In genomic region chr19:47822143-47822796, GRCm38 (mm10) we compare ENCODE assay signal across 10 mouse cellular contexts. TPM values are rescaled to one million over a fixed set of nuclear protein-coding genes. Genes with fewer than 3 reads are reported as not detected.
A peak's percentile ranks its signal among the peaks of the same experiment; 100 is the strongest.
DNase-seq lines count a peak whose midpoint lies in the region; ATAC-seq and TF ChIP-seq lines count a peak whose summit lies in the region.
"Had no signal": no experiment of that assay in that cellular context is flagged by ENCODE, and none has a peak within 500 bp of the region (broad histone marks: within the 10 kb centered on the region; RNA-seq: fewer than 3 reads in every experiment).

No protein-coding gene starts in this region.

- no peaks in the 10 kb centered on the region for H3K36me3 ChIP-seq in limb, embryonic 12.5 days
- H3K36me3 ChIP-seq: liver, embryonic 13.5 days had no signal

- peak; percentile 25 for DNase-seq in heart, postnatal 4 days
- no peak for DNase-seq in heart, adult 18-20 months
- DNase-seq in 3T3-L1 (ENCODE audit: low read depth, low spot score) (peak; percentile 82), NIH3T3 (ENCODE audit: low read depth) (peak; percentile 73)
- DNase-seq in gastrocnemius, adult 2 months: no peak
- DNase-seq: cerebellum, adult 2 months; liver, embryonic 13.5 days had no signal

- no peaks in the 10 kb centered on the region for H3K9me3 ChIP-seq in limb, embryonic 12.5 days
- H3K9me3 ChIP-seq: liver, embryonic 13.5 days had no signal

- peaks cover 11% of the 10 kb centered on the region for H3K27me3 ChIP-seq in limb, embryonic 12.5 days

- no peak overlapping the region for H3K4me3 ChIP-seq in limb, embryonic 12.5 days (replicated peaks)
- no peak overlapping the region for H3K4me3 ChIP-seq in gastrocnemius, adult 2 months
- H3K4me3 ChIP-seq: liver, embryonic 13.5 days had no signal

- intact Hi-C loops in gastrocnemius, adult 2 months (cut with DNase I): no loop called here

- H3K4me2 ChIP-seq in limb, embryonic 12.5 days: peak overlapping the region; percentile 2; the same call in 1 of the 2 replicates
- H3K4me2 ChIP-seq: liver, embryonic 13.5 days had no signal

- H3K4me1 ChIP-seq in limb, embryonic 12.5 days (replicated peaks): peaks cover 12% of the 10 kb centered on the region; the same call in 1 of the 2 replicates
- H3K4me1 ChIP-seq: liver, embryonic 13.5 days had no signal

- H3K27ac ChIP-seq in limb, embryonic 12.5 days: no peak overlapping the region
- H3K27ac ChIP-seq in gastrocnemius, adult 2 months: no peak overlapping the region
- H3K27ac ChIP-seq: liver, embryonic 13.5 days had no signal

- TF ChIP-seq CTCF in gastrocnemius, adult 2 months (IDR thresholded peaks at IDR 0.05): no peak

- no peak overlapping the region for H3K9ac ChIP-seq in limb, embryonic 12.5 days (replicated peaks)
- H3K9ac ChIP-seq: liver, embryonic 13.5 days had no signal

- no peak for ATAC-seq in limb, embryonic 12.5 days (ENCODE audit: insufficient number of reproducible peaks, insufficient read depth, low FRiP score, low TSS enrichment, low read depth)
- no peak for ATAC-seq in granulocyte monocyte progenitor cell, adult 5-6 weeks (replicated peaks; ENCODE audit: poor library complexity, severe bottlenecking)
- ATAC-seq in megakaryocyte, adult 5-6 weeks (ENCODE audit: poor library complexity, severe bottlenecking): no peak

- 18% methylated on average over 8 of the region's 8 CpGs for WGBS in limb, embryonic 12.5 days

RNA-seq across cellular contexts. Expression of gene Gsto1, which starts 32.5 kb away (rescaled TPM):
- total RNA-seq in heart, postnatal 4 days (2021): 10 to 100 TPM; 68.9 to 69.7 TPM
- 100 to 1,000 TPM; 207 to 211 TPM for total RNA-seq in heart, adult 18-20 months (2021)
- 211 and 229 TPM in 2 replicates for polyA plus RNA-seq in limb, embryonic 12.5 days (2016; fragmentation: Nextera tagmentation; extraction: Ambion mirVana)
- 10 to 100 TPM; 43.7 to 70.1 TPM for total RNA-seq in gastrocnemius, adult 2 months (2021)
- total RNA-seq in granulocyte monocyte progenitor cell, adult 5-6 weeks (2014; fragmentation: Nextera tagmentation): 317 and 338 TPM in 2 replicates
- total RNA-seq in granulocyte monocyte progenitor cell, adult 5-6 weeks (2017): 215 and 219 TPM in 2 replicates
- 159 and 168 TPM in 2 replicates for total RNA-seq in megakaryocyte, adult 5-6 weeks (2015)
- 75.9 and 92.0 TPM in 2 replicates for total RNA-seq in megakaryocyte, adult 5-6 weeks (2017)

RNA-seq across cellular contexts. Expression of gene Gsto2, which starts 43.1 kb away (rescaled TPM):
- total RNA-seq in heart, postnatal 4 days (2021): 1 to 10 TPM; 1.5 to 1.8 TPM
- 1 to 10 TPM; 2.0 to 2.6 TPM for total RNA-seq in heart, adult 18-20 months (2021)
- 0.59 and 0.97 TPM in 2 replicates for polyA plus RNA-seq in limb, embryonic 12.5 days (2016; fragmentation: Nextera tagmentation; extraction: Ambion mirVana)
- under 1 TPM; 0.51 to 0.73 TPM for total RNA-seq in gastrocnemius, adult 2 months (2021)
- not detected in 2 replicates for total RNA-seq in granulocyte monocyte progenitor cell, adult 5-6 weeks (2014; fragmentation: Nextera tagmentation)
- not detected in 2 replicates for total RNA-seq in granulocyte monocyte progenitor cell, adult 5-6 weeks (2017)
- not detected in 2 replicates for total RNA-seq in megakaryocyte, adult 5-6 weeks (2015)
- total RNA-seq in megakaryocyte, adult 5-6 weeks (2017): not detected in 2 replicates

Comparison
In these comparisons a context has a peak if more than half of its experiments do, and no peak if none do; other contexts are left out.
1. DNase-seq: peak in heart, postnatal 4 days (single experiment), 3T3-L1 (single experiment) and NIH3T3 (single experiment); none in heart, adult 18-20 months (0 of 2) and gastrocnemius, adult 2 months (single experiment).